Mouse (Mus musculus): Measurements from ENCODE around the gene Arhgap21. TPM values are rescaled to one million over a fixed set of nuclear protein-coding genes. Genes with fewer than 3 reads are reported as not detected.

The Arhgap21 gene
- polyA plus RNA-seq, 1 experiment from 2014 or later, result 6.5 TPM

DNA sequence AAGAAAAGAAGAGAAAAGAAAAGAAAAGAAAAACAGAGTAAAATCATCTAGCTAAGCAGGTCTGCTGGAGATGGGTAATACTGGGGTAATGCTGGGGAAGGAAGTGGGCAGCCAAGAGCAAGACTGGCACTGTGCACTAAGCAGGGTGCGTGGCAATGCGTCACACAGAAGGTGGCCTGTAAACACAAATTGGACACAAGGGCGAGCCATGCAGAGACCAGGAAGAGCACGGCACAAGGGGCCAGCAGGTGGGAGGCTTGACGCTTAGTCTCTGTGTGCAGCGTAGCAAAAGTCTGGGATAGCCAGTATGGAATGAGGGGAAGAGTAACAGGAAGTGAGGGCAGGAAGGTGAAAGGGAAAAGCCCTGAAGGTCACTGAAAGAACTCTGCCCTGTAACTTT, 6.9 kb downstream of the Arhgap21 start:
- peak overlapping the region; percentile 54 for H3K4me2 ChIP-seq (replicated peaks; ENCODE audit: low read depth)
- no peak overlapping the region for H3K4me3 ChIP-seq (ENCODE audit: low read depth, low read length)

GRCm38 (mm10) chr2:20961295-20961694, 7.4 kb downstream of the Arhgap21 start:
- peak; percentile 71 for ATAC-seq
- TF ChIP-seq CTCF (IDR thresholded peaks at IDR 0.05; ENCODE audit: low read depth), result no peak
- no peaks in the 10 kb centered on the region for H3K9me3 ChIP-seq (ENCODE audit: control insufficient read depth)
- peak overlapping the region; percentile 70 for H3K27ac ChIP-seq (ENCODE audit: low read depth, low read length)
- 29% methylated on average over 8 of the region's 8 CpGs for WGBS
- no peaks in the 10 kb centered on the region for H3K27me3 ChIP-seq (replicated peaks; ENCODE audit: control insufficient read depth, insufficient read depth, low read length)
- H3K4me3 ChIP-seq (ENCODE audit: low read depth, low read length), result no peak overlapping the region
- peak overlapping the region; percentile 54 for H3K4me2 ChIP-seq (replicated peaks; ENCODE audit: low read depth)
- peaks cover 15% of the 10 kb centered on the region; the same call in 1 of the 2 replicates for H3K4me1 ChIP-seq (replicated peaks; ENCODE audit: control insufficient read depth, insufficient read depth, low read length)
- H3K36me3 ChIP-seq (ENCODE audit: control insufficient read depth, insufficient read depth), result no peaks in the 10 kb centered on the region
- H3K9ac ChIP-seq (ENCODE audit: low read depth, low read length), result no peak overlapping the region

More for the DNA sequence above, 6.9 kb downstream of the Arhgap21 start:
- no peaks in the 10 kb centered on the region for H3K27me3 ChIP-seq (replicated peaks; ENCODE audit: control insufficient read depth, insufficient read depth, low read length)
- peak; percentile 79 for ATAC-seq
- peak; percentile 32; the same call in 1 of the 2 replicates for TF ChIP-seq CTCF (IDR thresholded peaks at IDR 0.05; ENCODE audit: low read depth)
- no peaks in the 10 kb centered on the region for H3K36me3 ChIP-seq (ENCODE audit: control insufficient read depth, insufficient read depth)
- 26% methylated on average over 6 of the region's 6 CpGs for WGBS
- H3K27ac ChIP-seq (ENCODE audit: low read depth, low read length), result peak overlapping the region; percentile 70
- peaks cover 15% of the 10 kb centered on the region; the same call in 1 of the 2 replicates for H3K4me1 ChIP-seq (replicated peaks; ENCODE audit: control insufficient read depth, insufficient read depth, low read length)
- H3K9me3 ChIP-seq (ENCODE audit: control insufficient read depth), result no peaks in the 10 kb centered on the region
- H3K9ac ChIP-seq (ENCODE audit: low read depth, low read length), result no peak overlapping the region

DNA sequence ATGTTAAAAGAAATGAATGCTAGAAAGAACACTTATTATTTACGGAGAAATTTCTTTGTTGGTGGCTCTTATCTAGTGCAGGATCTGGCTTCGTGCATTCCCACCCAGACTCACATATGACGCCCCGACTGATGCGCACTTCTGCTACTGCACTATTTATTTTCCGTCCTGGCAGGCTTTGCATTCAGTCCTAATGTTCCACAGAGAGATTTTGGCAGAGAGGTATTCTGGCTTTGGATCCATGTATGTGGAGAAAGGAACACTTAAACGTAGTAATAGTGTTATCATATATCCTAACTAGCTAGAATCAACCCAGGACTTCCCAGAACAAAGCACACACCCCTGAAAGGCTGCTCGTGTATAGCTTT, 8.0 kb downstream of the Arhgap21 start:
- no peak for TF ChIP-seq CTCF (IDR thresholded peaks at IDR 0.05; ENCODE audit: low read depth)
- Histone ChIP-seq H3K4me1 (replicated peaks; ENCODE audit: control insufficient read depth, insufficient read depth, low read length) (peaks cover 15% of the 10 kb centered on the region; the same call in 1 of the 2 replicates), H3K27me3 (replicated peaks; ENCODE audit: control insufficient read depth, insufficient read depth, low read length) (no peaks in the 10 kb centered on the region), H3K9me3 (ENCODE audit: control insufficient read depth) (no peaks in the 10 kb centered on the region), H3K36me3 (ENCODE audit: control insufficient read depth, insufficient read depth) (no peaks in the 10 kb centered on the region), H3K27ac (ENCODE audit: low read depth, low read length) (no peak overlapping the region), H3K4me2 (replicated peaks; ENCODE audit: low read depth) (no peak overlapping the region), H3K9ac (ENCODE audit: low read depth, low read length) (no peak overlapping the region), H3K4me3 (ENCODE audit: low read depth, low read length) (no peak overlapping the region)
- 66% methylated on average over 8 of the region's 8 CpGs for WGBS
- no peak for ATAC-seq

DNA sequence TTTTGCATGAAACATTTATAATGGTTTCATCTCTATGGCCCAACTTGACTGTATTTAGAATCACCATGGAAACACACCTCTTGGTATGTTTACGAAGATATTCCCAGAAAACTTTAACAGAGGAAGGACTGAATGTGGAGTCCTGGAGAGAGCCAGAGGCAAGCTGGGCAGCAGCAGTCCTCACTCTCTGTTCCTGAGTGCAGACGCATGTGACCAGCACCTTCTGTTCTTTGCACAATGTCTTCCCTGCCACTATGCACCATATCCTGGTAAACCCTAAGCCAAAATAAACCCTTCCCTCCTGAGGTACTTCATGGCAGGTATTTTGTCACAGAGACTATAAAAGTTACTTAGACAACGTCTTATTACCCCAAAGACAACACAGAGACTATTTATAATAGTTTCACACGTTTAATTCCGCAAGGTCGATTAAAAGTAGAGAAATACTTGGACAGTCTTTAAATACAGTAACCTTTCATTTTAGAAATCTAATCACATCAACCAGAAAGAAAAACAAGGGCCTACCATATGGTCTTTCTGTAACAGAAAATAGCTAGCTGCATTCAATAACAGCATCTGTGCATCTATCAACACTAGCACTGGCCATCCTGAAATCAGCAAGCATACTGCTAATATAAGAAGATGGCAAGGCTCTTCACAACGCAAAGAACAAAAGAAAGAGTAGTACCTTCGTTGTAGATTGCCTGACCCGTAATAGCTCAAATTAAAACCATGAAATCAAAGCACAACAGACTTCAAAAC, 8.6 kb downstream of the Arhgap21 start:
- Histone ChIP-seq H3K4me2 (replicated peaks; ENCODE audit: low read depth) (no peak overlapping the region), H3K9me3 (ENCODE audit: control insufficient read depth) (no peaks in the 10 kb centered on the region), H3K4me1 (replicated peaks; ENCODE audit: control insufficient read depth, insufficient read depth, low read length) (peaks cover 15% of the 10 kb centered on the region; the same call in 1 of the 2 replicates), H3K27ac (ENCODE audit: low read depth, low read length) (no peak overlapping the region), H3K27me3 (replicated peaks; ENCODE audit: control insufficient read depth, insufficient read depth, low read length) (no peaks in the 10 kb centered on the region), H3K4me3 (ENCODE audit: low read depth, low read length) (no peak overlapping the region), H3K9ac (ENCODE audit: low read depth, low read length) (no peak overlapping the region), H3K36me3 (ENCODE audit: control insufficient read depth, insufficient read depth) (no peaks in the 10 kb centered on the region)
- TF ChIP-seq CTCF (IDR thresholded peaks at IDR 0.05; ENCODE audit: low read depth), result no peak
- 75% methylated on average over 9 of the region's 9 CpGs for WGBS
- ATAC-seq, result no peak

GRCm38 (mm10) chr2:20959045-20959444, 9.6 kb downstream of the Arhgap21 start:
- Histone ChIP-seq H3K27me3 (replicated peaks; ENCODE audit: control insufficient read depth, insufficient read depth, low read length) (no peaks in the 10 kb centered on the region), H3K4me2 (replicated peaks; ENCODE audit: low read depth) (no peak overlapping the region), H3K4me1 (replicated peaks; ENCODE audit: control insufficient read depth, insufficient read depth, low read length) (peaks cover 11% of the 10 kb centered on the region; the same call in 1 of the 2 replicates), H3K27ac (ENCODE audit: low read depth, low read length) (no peak overlapping the region), H3K36me3 (ENCODE audit: control insufficient read depth, insufficient read depth) (no peaks in the 10 kb centered on the region), H3K9me3 (ENCODE audit: control insufficient read depth) (no peaks in the 10 kb centered on the region), H3K9ac (ENCODE audit: low read depth, low read length) (no peak overlapping the region), H3K4me3 (ENCODE audit: low read depth, low read length) (no peak overlapping the region)
- no peak for ATAC-seq
- TF ChIP-seq CTCF (IDR thresholded peaks at IDR 0.05; ENCODE audit: low read depth), result no peak
- 30% methylated on average over 2 of the region's 2 CpGs for WGBS

DNA sequence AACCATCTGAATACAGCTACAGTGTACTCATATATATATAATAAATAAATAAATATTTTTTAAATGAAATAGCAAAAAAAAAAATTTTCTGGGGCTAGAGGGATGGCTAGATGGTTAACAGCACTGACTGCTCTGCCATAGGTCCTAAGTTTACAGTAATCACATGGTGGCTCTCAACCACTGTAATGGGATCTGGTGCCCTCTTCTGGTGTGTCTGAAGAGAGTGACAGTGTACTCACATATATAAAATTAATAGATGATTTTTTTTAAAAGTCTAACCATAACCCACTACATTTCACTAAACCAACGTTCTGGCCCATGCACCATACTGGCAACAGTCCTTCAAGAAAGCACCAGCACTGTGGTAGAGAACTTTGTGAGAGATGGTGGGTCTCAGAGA, 10.7 kb downstream of the Arhgap21 start:
- H3K36me3 ChIP-seq (ENCODE audit: control insufficient read depth, insufficient read depth), result no peaks in the 10 kb centered on the region
- H3K4me1 ChIP-seq (replicated peaks; ENCODE audit: control insufficient read depth, insufficient read depth, low read length), result peaks cover 9% of the 10 kb centered on the region; the same call in 1 of the 2 replicates
- H3K9me3 ChIP-seq (ENCODE audit: control insufficient read depth), result no peaks in the 10 kb centered on the region
- no peaks in the 10 kb centered on the region for H3K27me3 ChIP-seq (replicated peaks; ENCODE audit: control insufficient read depth, insufficient read depth, low read length)
- no peak overlapping the region for H3K27ac ChIP-seq (ENCODE audit: low read depth, low read length)
- H3K4me2 ChIP-seq (replicated peaks; ENCODE audit: low read depth), result no peak overlapping the region
- no peak overlapping the region for H3K9ac ChIP-seq (ENCODE audit: low read depth, low read length)
- peak; percentile 45 for TF ChIP-seq CTCF (IDR thresholded peaks at IDR 0.05; ENCODE audit: low read depth)
- WGBS, result 89% methylated on average over 1 of the region's 1 CpGs
- ATAC-seq, result no peak
- no peak overlapping the region for H3K4me3 ChIP-seq (ENCODE audit: low read depth, low read length)
